ENCODE assay signal across 9 mouse cellular contexts in the genomic region with DNA sequence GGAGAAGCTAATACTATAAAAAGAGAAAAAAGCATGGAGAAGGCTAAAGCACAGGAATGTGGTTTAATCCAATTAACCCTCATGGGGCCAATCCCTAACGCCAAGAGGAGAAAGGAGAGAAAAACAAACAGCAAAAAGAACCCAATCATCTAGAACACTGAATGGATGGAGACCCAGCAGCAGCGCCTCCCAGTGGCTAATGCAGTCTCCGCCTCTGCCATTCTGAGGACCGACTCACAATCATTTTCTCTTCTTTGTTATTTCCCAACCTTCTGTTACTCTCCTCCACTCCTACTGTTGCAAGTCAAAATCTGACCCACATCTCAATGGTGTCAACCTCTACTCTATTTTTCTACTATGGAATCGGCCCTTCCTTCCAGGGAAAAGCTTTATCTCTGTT.
DNase-seq lines count a peak whose midpoint lies in the region; ATAC-seq and TF ChIP-seq lines count a peak whose summit lies in the region.
"Had no signal": no experiment of that assay in that cellular context is flagged by ENCODE, and none has a peak within 500 bp of the region (broad histone marks: within the 10 kb centered on the region; RNA-seq: fewer than 3 reads in every experiment).

No protein-coding gene starts in this region.

- peak overlapping the region; percentile 55 for H3K27ac ChIP-seq in left cerebral cortex, adult 2 months
- H3K27ac ChIP-seq: neural tube, embryonic 12.5 days had no signal

- 0 out of 2 replicates have a peak overlapping the region, but pooled peaks have one; percentile 4 for H3K4me3 ChIP-seq in left cerebral cortex, adult 2 months
- H3K4me3 ChIP-seq: neural tube, embryonic 12.5 days had no signal

- intact Hi-C loops in left cerebral cortex, adult 2 months (cut with DNase I), result loop anchor here (5.0 kb wide), 1 partner anchor 50 kb away; no protein-coding TSS in a partner anchor
- intact Hi-C loops in left cerebral cortex, postnatal 36 days (cut with DNase I), result no loop called here

- peak; percentile 57; the same call in 1 of the 2 replicates for ATAC-seq in frontal cortex, adult (ENCODE audit: low TSS enrichment)

- DNase-seq in frontal cortex, postnatal 10 days (ENCODE audit: low spot score in 2 of 2), result no peak
- DNase-seq in left cerebral cortex, adult 2 months (ENCODE audit: extremely low spot score in 1 of 2, low spot score in 2 of 2), result no peak
- DNase-seq in left cerebral cortex, postnatal 36 days (ENCODE audit: low spot score in 2 of 2), result no peak
- peak; percentile 36 for DNase-seq in thymus, postnatal 4 days
- DNase-seq in thymus, postnatal 36 days, result no peak
- DNase-seq in ovary, postnatal 14 days (ENCODE audit: low spot score), result no peak
- DNase-seq: thymus, postnatal 14 days had no signal

- peak; percentile 48 for TF ChIP-seq CTCF in left cerebral cortex, adult 2 months (IDR thresholded peaks at IDR 0.05)
